Mouse (Mus musculus) G1E (cell line): ENCODE data around the gene Lgals4. TPM values are rescaled to one million over a fixed set of nuclear protein-coding genes. Genes with fewer than 3 reads are reported as not detected.
"Not testable (repeated sequence)": the region's sequence is repeated elsewhere in the genome, so short reads cannot be mapped to it uniquely, and the experiment has no call there.

Experiments used
- ATAC-seq: 2 replicates; pipeline ENCODE4 v1.8.0; 2016; ENCODE audit warnings: mild to moderate bottlenecking; ENCODE audit not compliant: insufficient number of reproducible peaks, poor library complexity, low FRiP score, severe bottlenecking; ENCODE audit errors: extremely low read depth
- DNase-seq: peaks from one replicate; pipeline ENCODE4 v3.0.0; 2012; ENCODE audit warnings: low spot score
- H3K27me3 ChIP-seq: 2 replicates; pipeline ENCODE4 v1.6.1; 2012; ENCODE audit warnings: mild to moderate bottlenecking, low read length, inconsistent platforms; ENCODE audit not compliant: insufficient read depth
- H3K36me3 ChIP-seq: replicated peaks from 2 replicates; pipeline ENCODE3; 2012; ENCODE audit warnings: mild to moderate bottlenecking, inconsistent platforms
- H3K4me1 ChIP-seq: 2 replicates; pipeline ENCODE4 v1.6.1; 2012; ENCODE audit warnings: low read depth, low read length, inconsistent platforms, mixed read lengths; ENCODE audit not compliant: insufficient read depth
- H3K4me3 ChIP-seq: 2 replicates; pipeline ENCODE4 v1.5.1; 2012; ENCODE audit warnings: low read depth, mild to moderate bottlenecking, inconsistent platforms, low read length, moderate library complexity, mixed read lengths
- H3K9me3 ChIP-seq: replicated peaks from 2 replicates; pipeline ENCODE4 v1.6.1; 2012; ENCODE audit warnings: inconsistent platforms
- CTCF ChIP-seq: IDR thresholded peaks from 2 replicates; pipeline ENCODE4 v1.5.1; 2012; ENCODE audit warnings: low read depth, low read length, inconsistent platforms, mixed read lengths
- GATA1 ChIP-seq: IDR thresholded peaks from 2 replicates; pipeline ENCODE4 v1.6.1; 2012; ENCODE audit warnings: borderline replicate concordance, low read length, inconsistent platforms, mixed read lengths
- GATA2 ChIP-seq: IDR thresholded peaks from 2 replicates; pipeline ENCODE4 v1.6.1; 2012; ENCODE audit warnings: low read depth, low read length, inconsistent platforms, borderline replicate concordance
- POLR2AphosphoS5 ChIP-seq: IDR thresholded peaks from 2 replicates; pipeline ENCODE4 v1.6.1; 2012; ENCODE audit warnings: low read depth, low read length, inconsistent platforms; ENCODE audit not compliant: insufficient replicate concordance
- TAL1 ChIP-seq: conservative IDR thresholded peaks from 2 replicates; pipeline ENCODE4 v1.6.1; 2012; ENCODE audit warnings: low read depth, low read length, inconsistent platforms, mixed read lengths
- polyA plus RNA-seq: library from polyadenylated mRNA; stranded (reverse); fragments of >175 nt; gene quantifications from 2 replicates; pipeline ENCODE4 v1.2.3, GENCODE M21; 2012
- total RNA-seq, 2 experiments: library from RNA; stranded (forward) in 1 of 2; stranded (reverse) in 1 of 2; fragments of 200-1000 nt in 1 of 2; fragments of >200 nt in 1 of 2; fragmentation: Nextera tagmentation in 1 of 2; gene quantifications; 2 replicates each; pipeline ENCODE4 v1.2.3; 2014 to 2017

Lgals4 gene
- total and polyA plus RNA-seq, 3 experiments = 0.68 to 3.4 (median 3.0) TPM

DNA sequence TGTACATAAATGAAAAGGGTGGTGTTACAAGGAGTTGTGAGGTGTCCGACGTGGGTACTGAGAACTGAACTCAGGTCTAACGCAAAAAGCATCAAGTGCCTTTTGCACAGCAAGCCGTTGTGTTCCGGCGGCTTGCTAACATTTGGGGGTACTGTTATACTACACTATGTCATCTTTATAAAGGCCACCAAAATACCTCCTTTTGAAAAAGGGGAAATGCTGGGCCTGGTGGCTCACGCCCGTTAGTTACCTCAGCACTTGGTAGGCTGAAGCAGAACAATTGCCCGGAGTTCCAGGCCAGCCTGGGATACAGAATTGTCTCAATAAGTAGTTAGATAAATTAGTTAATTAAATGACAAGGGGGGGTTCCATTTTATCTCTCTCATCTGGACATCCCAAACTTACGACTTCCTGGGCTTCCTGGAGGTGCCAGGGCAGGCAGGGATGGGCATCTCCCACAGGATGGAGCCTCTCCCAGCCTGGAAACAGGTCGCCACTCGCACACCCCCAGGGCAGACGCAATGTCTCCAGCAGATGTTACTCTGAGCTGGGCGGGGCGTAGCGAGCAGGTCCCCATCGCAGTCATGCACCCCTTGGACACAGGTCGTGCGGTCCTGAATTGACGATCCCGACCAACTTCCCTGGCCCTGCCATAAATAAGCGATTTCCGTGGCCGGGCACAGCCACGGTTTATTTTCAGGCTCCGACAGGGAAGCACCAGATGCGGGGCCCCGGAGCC lies 33.3 kb downstream of the Lgals4 start:
- H3K36me3 ChIP-seq = no peaks in the 10 kb centered on the region
- H3K27me3 ChIP-seq = no peaks in the 10 kb centered on the region; the same call in 1 of the 2 replicates
- ATAC-seq (no peak), DNase-seq (no peak)
- H3K4me3 ChIP-seq = peak overlapping the region; percentile 63; the same call in 1 of the 2 replicates
- TF ChIP-seq GATA2 (no peak), POLR2AphosphoS5 (no peak)
- peaks cover 47% of the 10 kb centered on the region for H3K4me1 ChIP-seq
- no peaks in the 10 kb centered on the region for H3K9me3 ChIP-seq

DNA sequence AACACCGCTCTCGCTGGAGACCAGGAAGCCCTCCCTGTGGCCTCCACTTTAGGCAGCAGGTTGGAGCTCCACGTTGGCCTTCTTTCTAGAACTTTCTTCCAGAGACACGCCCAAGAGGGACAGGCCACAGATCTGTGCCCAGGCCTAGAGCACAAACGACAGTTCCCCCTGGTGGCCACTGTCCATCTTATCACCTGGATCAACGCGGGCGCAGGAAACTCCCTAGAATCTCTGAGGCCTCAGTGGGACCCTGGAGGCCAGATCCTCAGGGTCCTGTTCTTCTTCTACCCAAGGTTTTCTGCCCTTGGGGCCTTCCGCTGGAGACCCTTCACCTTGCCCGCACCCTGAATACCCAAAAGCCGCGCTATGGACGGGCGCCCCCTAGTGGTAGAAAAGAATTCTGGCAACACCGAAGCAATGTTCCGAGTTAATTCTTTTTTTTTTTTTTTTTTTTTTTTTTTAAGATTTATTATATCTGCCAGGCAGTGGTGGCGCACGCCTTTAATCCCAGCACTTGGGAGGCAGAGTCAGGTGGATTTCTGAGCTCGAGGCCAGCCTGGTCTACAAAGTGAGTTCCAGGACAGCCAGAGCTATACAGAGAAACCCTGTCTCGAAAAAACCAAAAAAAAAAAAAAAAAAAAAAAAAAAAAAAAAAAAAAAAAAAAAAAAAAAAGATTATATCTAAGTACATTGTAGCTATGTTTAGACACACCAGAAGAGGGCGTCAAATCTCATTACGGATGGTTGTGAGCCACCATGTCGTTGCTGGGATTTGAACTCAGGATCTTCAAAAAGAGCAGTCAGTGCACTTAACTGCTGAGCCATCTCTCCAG lies 34.1 kb downstream of the Lgals4 start:
- H3K27me3 ChIP-seq, H3K36me3 ChIP-seq, H3K9me3 ChIP-seq: not testable (repeated sequence)
- peak; percentile 29; the same call in 1 of the 2 replicates for ATAC-seq
- Histone ChIP-seq H3K4me3 (peak overlapping the region; percentile 63; the same call in 1 of the 2 replicates), H3K4me1 (peaks cover 46% of the 10 kb centered on the region)
- peak; percentile 58 for TF ChIP-seq CTCF
- DNase-seq = peak; percentile 66

DNA sequence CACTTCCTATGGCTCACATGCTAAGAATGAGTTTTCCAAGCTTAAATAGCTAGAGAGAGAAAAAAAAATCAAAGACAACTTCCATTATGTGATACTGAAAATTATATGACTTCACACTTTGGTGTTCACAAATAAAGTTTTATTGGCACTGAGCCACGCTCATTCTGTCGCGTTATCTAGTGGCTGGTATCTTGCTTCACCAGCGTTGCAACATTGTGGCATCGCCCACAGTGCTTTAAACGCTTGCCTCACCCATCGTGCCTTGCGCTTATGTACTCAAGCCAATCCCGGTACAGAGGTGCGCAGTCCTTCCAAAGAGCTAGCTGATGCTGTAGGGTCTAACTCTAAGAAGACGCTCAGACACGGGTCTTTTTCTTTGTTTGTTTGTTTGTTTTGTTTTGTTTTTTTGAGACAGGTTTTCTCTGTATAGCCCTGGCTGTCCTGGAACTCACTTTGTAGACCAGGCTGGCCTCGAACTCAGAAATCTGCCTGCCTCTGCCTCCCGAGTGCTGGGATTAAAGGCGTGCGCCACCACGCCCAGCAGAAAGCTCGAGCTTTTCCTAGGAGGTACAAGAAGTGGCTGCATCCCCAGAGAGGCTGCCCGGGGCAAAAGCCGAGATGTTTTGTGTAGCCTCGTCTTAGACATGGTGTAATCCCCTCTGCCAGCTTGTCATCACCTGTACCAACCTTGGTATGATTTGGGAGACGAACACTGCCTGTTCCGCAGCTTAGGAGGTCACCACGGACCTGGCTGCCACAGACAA lies 37.4 kb downstream of the Lgals4 start:
- Histone ChIP-seq H3K9me3 (no peaks in the 10 kb centered on the region), H3K4me3 (no peak overlapping the region), H3K4me1 (peaks cover 15% of the 10 kb centered on the region), H3K36me3 (no peaks in the 10 kb centered on the region), H3K27me3 (peaks cover 5% of the 10 kb centered on the region; the same call in 1 of the 2 replicates)
- no peak for DNase-seq
- TF ChIP-seq GATA1 (no peak), TAL1 (no peak), CTCF (no peak), POLR2AphosphoS5 (no peak), GATA2 (no peak)
- ATAC-seq = no peak

DNA sequence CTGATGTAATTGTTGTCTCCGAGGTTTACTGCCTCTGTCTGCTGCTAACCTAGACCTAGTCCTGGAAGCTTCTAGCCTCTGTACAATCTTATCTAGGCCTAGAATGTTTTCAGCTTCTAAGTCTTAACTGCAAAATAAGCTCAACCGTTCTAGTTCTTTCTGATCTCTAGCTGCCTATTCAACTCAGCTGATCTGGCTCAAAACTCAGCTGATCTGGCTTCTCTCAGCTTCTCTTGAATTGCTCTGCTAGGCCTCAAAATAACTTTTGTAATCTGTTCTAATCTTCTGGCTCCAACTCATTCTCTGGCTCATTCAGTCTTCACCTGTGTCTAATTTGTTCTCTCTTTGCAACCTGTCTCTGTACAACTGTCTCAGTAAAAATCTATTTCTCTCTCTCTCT lies 40.9 kb downstream of the Lgals4 start:
- Histone ChIP-seq H3K4me1 (peaks cover 12% of the 10 kb centered on the region), H3K9me3 (no peaks in the 10 kb centered on the region), H3K27me3 (peaks cover 10% of the 10 kb centered on the region; the same call in 1 of the 2 replicates), H3K36me3 (no peaks in the 10 kb centered on the region), H3K4me3 (no peak overlapping the region)
- TF ChIP-seq GATA1 (no peak), POLR2AphosphoS5 (no peak)
- no peak for DNase-seq
- no peak for ATAC-seq

DNA sequence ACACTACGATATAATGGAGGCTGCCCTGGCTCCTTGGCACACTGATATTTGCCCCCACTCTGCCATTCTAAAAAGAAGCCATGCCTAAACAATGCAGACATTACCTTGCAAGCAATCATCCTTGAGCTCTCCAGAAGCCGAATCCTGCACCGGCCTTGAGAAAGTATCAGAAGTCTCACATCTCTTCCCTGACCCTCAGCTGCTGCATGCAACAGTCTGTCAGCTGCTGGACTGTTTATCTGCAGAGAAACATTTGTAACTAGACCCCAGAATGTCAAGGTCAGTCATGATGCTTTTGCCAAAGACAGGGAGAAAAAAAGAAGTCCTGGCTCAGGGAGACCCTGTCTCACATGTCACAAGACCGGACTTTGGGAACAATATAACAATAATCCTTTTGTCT lies 42.4 kb downstream of the Lgals4 start:
- Histone ChIP-seq H3K27me3 (peaks cover 11% of the 10 kb centered on the region; the same call in 1 of the 2 replicates), H3K4me1 (peaks cover 14% of the 10 kb centered on the region), H3K36me3 (no peaks in the 10 kb centered on the region), H3K4me3 (no peak overlapping the region), H3K9me3 (no peaks in the 10 kb centered on the region)
- TF ChIP-seq CTCF (no peak), GATA2 (no peak), GATA1 (no peak), POLR2AphosphoS5 (no peak), TAL1 (no peak)
- ATAC-seq (no peak), DNase-seq (no peak)

DNA sequence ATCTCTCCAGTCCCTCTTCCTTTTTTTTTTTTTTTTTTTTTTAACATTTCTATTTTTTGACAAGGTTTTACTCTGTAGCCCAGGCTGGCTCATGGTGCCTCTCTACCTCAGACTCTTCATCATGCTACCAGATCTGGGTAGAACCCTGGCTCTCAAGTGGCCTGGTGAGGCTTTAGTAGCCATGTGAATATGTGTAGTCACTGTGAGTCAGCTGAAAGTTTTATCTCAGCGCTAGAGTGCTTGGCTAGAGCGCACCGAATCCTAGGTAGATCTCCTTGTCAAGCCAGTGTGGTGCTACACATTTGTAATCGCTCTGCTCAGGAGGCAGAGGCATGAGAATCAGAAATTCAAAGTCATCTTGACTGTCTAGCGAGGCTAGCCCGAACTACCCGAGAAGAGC lies 43.5 kb downstream of the Lgals4 start:
- peaks cover 16% of the 10 kb centered on the region; the same call in 1 of the 2 replicates for H3K27me3 ChIP-seq
- DNase-seq (no peak), ATAC-seq (peak; percentile 54)
- H3K9me3 ChIP-seq = no peaks in the 10 kb centered on the region
- H3K36me3 ChIP-seq = no peaks in the 10 kb centered on the region
- peaks cover 14% of the 10 kb centered on the region for H3K4me1 ChIP-seq
- no peak overlapping the region for H3K4me3 ChIP-seq
- TF ChIP-seq POLR2AphosphoS5 (no peak), TAL1 (no peak), GATA2 (no peak), GATA1 (no peak), CTCF (no peak)
